Mouse (Mus musculus) bone marrow, adult 2 months (tissue): Measurements from ENCODE around the gene Vcan.

ENCODE experiments used
- CTCF ChIP-seq: fragments of 200-500 bp; IDR thresholded peaks from 2 replicates; pipeline ENCODE4 v1.5.1; 2011; ENCODE audit warnings: low read length, control low read depth; ENCODE audit not compliant: control insufficient read depth, insufficient read depth
- POLR2A ChIP-seq: fragments of 200-500 bp; IDR thresholded peaks from 2 replicates; pipeline ENCODE4 v1.6.1; 2011; ENCODE audit warnings: low read depth, mild to moderate bottlenecking, control low read depth, low read length, borderline replicate concordance; ENCODE audit not compliant: control insufficient read depth

DNA sequence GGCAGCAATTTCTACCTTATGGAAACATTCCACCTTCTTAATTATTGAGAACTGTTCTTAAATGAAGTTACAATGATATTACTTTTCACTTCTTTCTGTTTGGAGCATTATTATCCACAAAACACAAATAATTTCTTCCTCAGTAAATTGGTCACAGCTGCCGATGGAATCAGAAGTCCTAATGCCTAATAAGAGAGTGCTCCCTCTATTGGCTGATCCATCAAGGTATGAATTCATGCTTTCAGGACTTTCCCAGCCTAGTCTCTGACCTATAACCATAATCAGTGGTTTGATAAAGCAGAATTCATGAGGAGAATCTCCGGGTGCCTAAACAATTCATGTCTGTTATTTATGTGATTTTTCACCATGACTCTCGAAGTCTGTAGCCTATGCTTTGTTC lies 123.2 kb downstream of the Vcan start:
- TF ChIP-seq POLR2A (no peak), CTCF (no peak)
